Mouse (Mus musculus) embryonic facial prominence, embryonic 11.5 days (tissue): Measurements from ENCODE around the gene Ppm1n. TPM values are rescaled to one million over a fixed set of nuclear protein-coding genes. Genes with fewer than 3 reads are reported as not detected.

ENCODE experiments used
- ATAC-seq: fragments of 200-750 bp; cut with Nextera tagmentation; replicated peaks from 2 replicates; pipeline ENCODE4 v1.8.0; 2017; ENCODE audit warnings: low read depth; ENCODE audit not compliant: insufficient number of reproducible peaks, low FRiP score, low TSS enrichment
- DNase-seq: peaks from one replicate; pipeline ENCODE4 v3.0.0-alpha.2; 2015; ENCODE audit warnings: low spot score
- H3K27ac ChIP-seq: fragments of 300-500 bp; sonication (generic); replicated peaks from 2 replicates; pipeline ENCODE4 v1.5.1; 2014; ENCODE audit warnings: mild to moderate bottlenecking, low read depth, low read length, control low read depth
- H3K27me3 ChIP-seq: fragments of 300-500 bp; sonication (generic); 2 replicates; pipeline ENCODE4 v1.6.1; 2014; ENCODE audit warnings: mild to moderate bottlenecking, low read length, moderate library complexity, mixed read lengths; ENCODE audit not compliant: control insufficient read depth, insufficient read depth
- H3K36me3 ChIP-seq: fragments of 300-500 bp; sonication (generic); replicated peaks from 2 replicates; pipeline ENCODE4 v1.6.1; 2014; ENCODE audit warnings: low read depth, mild to moderate bottlenecking, low read length, moderate library complexity, mixed read lengths; ENCODE audit not compliant: control insufficient read depth, insufficient read depth
- H3K4me1 ChIP-seq: fragments of 300-500 bp; sonication (generic); 2 replicates; pipeline ENCODE4 v1.6.1; 2014; ENCODE audit warnings: low read length, mixed read lengths; ENCODE audit not compliant: control insufficient read depth, insufficient read depth
- H3K4me2 ChIP-seq: fragments of 300-500 bp; sonication (generic); 2 replicates; pipeline ENCODE4 v1.6.1; 2014; ENCODE audit warnings: low read depth, mild to moderate bottlenecking, control low read depth, low read length, moderate library complexity
- H3K4me3 ChIP-seq: fragments of 300-500 bp; sonication (generic); 2 replicates; pipeline ENCODE4 v1.5.1; 2014; ENCODE audit warnings: low read depth, low read length, control low read depth
- H3K9ac ChIP-seq: fragments of 300-500 bp; sonication (generic); replicated peaks from 2 replicates; pipeline ENCODE4 v1.6.1; 2014; ENCODE audit warnings: mild to moderate bottlenecking, control low read depth, low read length
- H3K9me3 ChIP-seq: fragments of 300-500 bp; sonication (generic); replicated peaks from 2 replicates; pipeline ENCODE4 v1.6.1; 2016; ENCODE audit warnings: mild to moderate bottlenecking, low read length, inconsistent platforms, mixed read lengths; ENCODE audit not compliant: control insufficient read depth
- WGBS: fragments of 180-500 bp; shearing (Covaris S2); extraction: QIAGEN DNeasy Blood & Tissue Kit; methylation state at CpG from one replicate; pipeline ENCODE4 v1.1.7; 2014; 5-methylcytosine and 5-hydroxymethylcytosine counted together
- polyA plus RNA-seq: library from polyadenylated mRNA; unstranded; fragments of >200 nt; fragmentation: Nextera tagmentation; extraction: Ambion mirVana; gene quantifications from 2 replicates; pipeline ENCODE4 v1.2.1, GENCODE M21; 2014

The Ppm1n gene
- polyA plus RNA-seq = not detected in 2 replicates

DNA sequence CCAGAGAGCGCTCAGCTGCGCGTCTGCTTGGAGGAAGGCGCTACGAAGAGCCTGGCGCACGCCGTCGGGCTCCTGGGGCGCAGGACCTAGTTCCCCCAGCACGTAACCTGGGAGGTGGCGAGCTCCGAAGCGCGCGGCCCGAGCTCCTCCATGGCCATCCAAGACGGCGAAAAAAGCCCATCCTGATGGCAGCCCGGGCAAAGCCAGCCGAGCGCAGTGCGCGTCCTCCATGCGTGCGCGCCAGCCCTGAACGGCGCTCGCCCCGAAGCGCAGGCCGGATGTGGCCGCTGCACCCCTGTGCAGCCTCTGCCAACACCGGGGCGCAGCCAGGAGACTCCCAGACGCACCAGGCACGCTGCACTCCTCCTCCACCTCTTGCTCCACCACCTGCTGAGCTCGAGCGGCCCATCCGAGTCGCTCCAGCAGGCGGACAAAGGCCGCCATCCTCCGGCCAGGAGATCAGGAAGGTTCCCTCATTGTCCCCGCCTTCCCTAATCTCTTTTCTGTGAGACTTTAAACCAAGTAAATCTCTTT is at the start of gene Ppm1n:
Gene Ppm1n (minus strand): TSS at position 484 of the 534 bp plus-strand sequence.
- Histone ChIP-seq H3K36me3 (no peaks in the 10 kb centered on the region), H3K27me3 (peaks cover 31% of the 10 kb centered on the region), H3K4me2 (peak within 1 kb of the TSS; percentile 33), H3K9me3 (no peaks in the 10 kb centered on the region), H3K4me1 (peaks cover 9% of the 10 kb centered on the region; the same call in 1 of the 2 replicates), H3K4me3 (peak within 1 kb of the TSS; percentile 17), H3K27ac (no peak within 1 kb of the TSS), H3K9ac (peak within 1 kb of the TSS; percentile 28; the same call in 1 of the 2 replicates)
- ATAC-seq = no peak
- DNase-seq = no peak
- WGBS = under 1% methylated on average over 42 of the region's 46 CpGs

DNA sequence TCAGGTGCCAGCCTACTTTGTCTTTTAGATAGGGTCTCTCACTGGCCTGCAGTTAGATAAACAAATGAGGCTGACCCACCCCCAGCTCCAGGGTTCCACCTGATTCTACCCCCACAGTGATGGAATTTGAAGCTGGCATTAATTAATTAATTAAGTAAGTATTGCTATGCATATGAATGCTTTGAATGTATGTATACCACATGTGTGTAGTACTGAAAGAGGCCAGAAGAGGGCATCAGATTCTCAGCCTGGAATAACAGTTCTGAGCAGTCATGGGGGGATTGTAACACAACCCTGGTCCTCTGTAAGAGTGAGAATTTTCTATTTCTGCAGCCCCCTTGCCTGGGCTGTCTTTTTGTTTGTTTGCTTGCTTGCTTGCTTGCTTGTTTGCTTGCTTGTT is 48.6 kb upstream of the Ppm1n start:
- H3K27ac ChIP-seq = no peak overlapping the region
- H3K27me3 ChIP-seq = no peaks in the 10 kb centered on the region
- no peak overlapping the region for H3K4me2 ChIP-seq
- no peaks in the 10 kb centered on the region for H3K4me1 ChIP-seq
- ATAC-seq (no peak), DNase-seq (peak; percentile 10)
- no peak overlapping the region for H3K4me3 ChIP-seq
- no peak overlapping the region for H3K9ac ChIP-seq
- H3K36me3 ChIP-seq = no peaks in the 10 kb centered on the region
- no peaks in the 10 kb centered on the region for H3K9me3 ChIP-seq

- ATAC-seq = no peak
- WGBS = 75% methylated on average over 5 of the region's 5 CpGs
- no peak overlapping the region for H3K27ac ChIP-seq
- no peaks in the 10 kb centered on the region for H3K9me3 ChIP-seq
- H3K36me3 ChIP-seq = no peaks in the 10 kb centered on the region
- no peaks in the 10 kb centered on the region for H3K27me3 ChIP-seq
- no peak overlapping the region for H3K4me3 ChIP-seq
- no peak overlapping the region for H3K9ac ChIP-seq
- H3K4me2 ChIP-seq = no peak overlapping the region
- no peak for DNase-seq
- H3K4me1 ChIP-seq = no peaks in the 10 kb centered on the region
Measured at GRCm38 (mm10) chr7:19327782-19328181, 47.9 kb upstream of the Ppm1n start.

DNA sequence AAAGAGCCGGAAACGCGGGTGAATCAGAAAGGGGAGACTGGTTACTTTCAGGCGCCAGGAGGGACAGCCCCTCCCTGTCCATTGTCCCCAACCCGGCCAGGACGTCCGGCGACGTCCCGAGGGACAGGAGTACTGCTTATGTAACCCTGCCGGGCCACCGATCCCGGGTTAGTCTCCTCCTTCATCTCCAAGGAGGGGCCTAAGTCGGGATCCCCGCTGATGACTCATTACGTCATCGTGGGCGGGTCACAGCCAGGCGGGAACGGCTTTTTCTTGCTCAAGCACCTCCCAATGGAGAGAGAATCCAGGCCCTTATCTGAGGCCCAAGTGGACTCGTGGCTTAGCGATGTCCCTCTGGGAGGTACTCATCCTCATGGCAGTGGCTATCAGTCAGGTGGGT is 47.3 kb upstream of the Ppm1n start:
- peak; percentile 89 for DNase-seq
- H3K4me1 ChIP-seq = no peaks in the 10 kb centered on the region
- H3K27me3 ChIP-seq = no peaks in the 10 kb centered on the region
- H3K27ac ChIP-seq = no peak overlapping the region; the same call in 1 of the 2 replicates
- H3K9me3 ChIP-seq = no peaks in the 10 kb centered on the region
- peak overlapping the region; percentile 14; the same call in 1 of the 2 replicates for H3K9ac ChIP-seq
- H3K4me3 ChIP-seq = peak overlapping the region; percentile 26
- H3K36me3 ChIP-seq = no peaks in the 10 kb centered on the region
- WGBS = 1% methylated on average over 22 of the region's 22 CpGs
- H3K4me2 ChIP-seq = peak overlapping the region; percentile 65
- ATAC-seq = no peak

DNA sequence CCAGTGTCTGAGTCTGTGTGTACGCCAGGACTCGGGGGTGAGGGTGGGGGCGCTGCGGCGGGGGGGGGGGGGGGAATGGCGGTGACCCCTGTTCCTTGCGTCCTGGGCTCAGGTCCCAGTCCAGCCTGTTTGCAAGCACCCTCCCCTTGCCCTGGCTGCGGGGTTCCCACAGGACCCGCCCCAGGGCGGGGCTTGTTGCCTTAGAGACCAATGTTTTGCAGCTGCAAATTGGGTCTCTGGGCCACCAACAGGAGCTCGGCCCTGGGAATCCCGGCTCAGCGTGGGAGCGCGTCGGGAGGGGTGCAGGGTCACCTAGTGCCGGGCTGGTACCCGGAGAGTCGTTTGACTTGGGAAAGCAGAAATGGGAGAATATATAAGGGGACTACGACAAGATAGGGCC is 46.5 kb upstream of the Ppm1n start:
- Histone ChIP-seq H3K4me3 (peak overlapping the region; percentile 26; the same call in 1 of the 2 replicates), H3K4me2 (peak overlapping the region; percentile 65), H3K9me3 (no peaks in the 10 kb centered on the region), H3K27ac (no peak overlapping the region; the same call in 1 of the 2 replicates), H3K9ac (peak overlapping the region; percentile 14; the same call in 1 of the 2 replicates), H3K27me3 (no peaks in the 10 kb centered on the region), H3K4me1 (no peaks in the 10 kb centered on the region), H3K36me3 (no peaks in the 10 kb centered on the region)
- peak; percentile 90 for DNase-seq
- peak; percentile 75 for ATAC-seq
- 0% methylated on average over 16 of the region's 20 CpGs for WGBS

DNA sequence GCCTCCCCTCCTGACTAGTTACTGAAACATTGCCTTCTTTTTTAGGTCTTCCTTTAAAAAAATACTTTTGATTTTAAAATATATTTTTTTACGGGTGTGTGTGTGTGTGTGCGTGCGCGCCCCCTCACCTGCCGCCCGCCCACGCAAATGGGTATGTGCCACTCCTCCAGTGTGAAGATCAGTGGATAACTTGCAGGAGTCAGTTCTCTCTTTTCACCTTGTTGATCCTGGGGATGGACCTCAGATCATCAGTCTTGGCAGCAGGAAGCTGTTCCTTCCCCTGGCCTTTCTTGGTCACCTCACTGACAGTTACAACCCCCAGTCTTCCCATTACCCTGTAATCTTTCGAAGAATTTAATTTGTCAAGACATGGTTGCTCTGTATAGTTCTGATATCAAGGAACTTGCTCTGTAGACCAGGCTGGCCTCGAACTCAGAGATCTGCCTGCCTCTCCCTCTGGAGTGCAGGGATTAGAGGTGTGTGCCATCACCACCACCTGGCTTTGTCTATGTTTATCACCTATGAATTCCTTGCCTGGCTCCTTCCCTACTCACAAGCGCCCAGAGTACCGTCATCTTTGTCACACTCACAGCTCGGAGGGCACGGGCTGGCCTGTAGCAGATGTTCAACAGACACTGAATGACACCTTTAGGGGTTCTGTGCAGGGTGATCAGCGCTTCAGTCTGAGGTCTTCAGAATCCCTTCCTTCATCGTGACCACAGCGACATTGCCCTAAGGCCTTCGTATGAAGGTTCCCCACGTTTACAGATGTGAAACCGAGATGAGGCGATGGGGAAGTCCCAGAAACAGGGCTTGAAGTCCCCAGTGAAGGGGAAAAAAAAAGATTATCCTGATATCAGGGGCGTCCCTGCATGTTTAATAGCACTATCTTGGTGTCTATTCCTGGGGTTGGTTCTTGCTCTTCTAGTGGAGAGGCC is 45.7 kb upstream of the Ppm1n start:
- H3K27me3 ChIP-seq = no peaks in the 10 kb centered on the region
- H3K36me3 ChIP-seq = no peaks in the 10 kb centered on the region
- no peaks in the 10 kb centered on the region for H3K4me1 ChIP-seq
- no peaks in the 10 kb centered on the region for H3K9me3 ChIP-seq
- no peak for DNase-seq
- no peak overlapping the region for H3K27ac ChIP-seq
- H3K9ac ChIP-seq = no peak overlapping the region
- H3K4me2 ChIP-seq = no peak overlapping the region
- no peak overlapping the region; the same call in 1 of the 2 replicates for H3K4me3 ChIP-seq
- ATAC-seq = no peak
- 71% methylated on average over 21 of the region's 21 CpGs for WGBS

DNA sequence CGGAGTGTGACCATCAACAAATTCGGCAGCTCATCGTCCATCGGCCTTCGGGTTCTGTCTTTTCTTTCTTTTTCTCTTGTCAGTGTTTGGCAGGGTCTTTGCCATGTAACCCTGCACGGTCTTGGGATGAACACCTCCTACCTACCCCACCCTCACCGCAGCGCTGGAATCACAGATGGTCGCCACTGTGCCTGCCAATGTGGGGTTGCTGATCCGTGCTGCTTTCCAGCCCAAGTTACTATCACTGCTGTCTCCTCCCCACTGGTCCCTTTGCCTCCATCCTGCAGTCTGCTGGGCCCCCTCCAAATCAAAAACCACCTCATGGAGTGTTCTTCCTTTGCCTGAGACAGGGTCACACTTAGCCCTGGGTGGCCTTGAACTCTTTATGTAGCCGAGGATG is 44.4 kb upstream of the Ppm1n start:
- no peak overlapping the region for H3K4me2 ChIP-seq
- H3K27ac ChIP-seq = no peak overlapping the region
- no peaks in the 10 kb centered on the region for H3K4me1 ChIP-seq
- no peaks in the 10 kb centered on the region for H3K9me3 ChIP-seq
- no peak overlapping the region for H3K4me3 ChIP-seq
- no peak for ATAC-seq
- no peak overlapping the region for H3K9ac ChIP-seq
- WGBS = 83% methylated on average over 11 of the region's 11 CpGs
- no peak for DNase-seq
- no peaks in the 10 kb centered on the region for H3K27me3 ChIP-seq
- H3K36me3 ChIP-seq = no peaks in the 10 kb centered on the region

- 51% methylated on average over 9 of the region's 9 CpGs for WGBS
Measured at GRCm38 (mm10) chr7:19322489-19322888, 42.6 kb upstream of the Ppm1n start.

More at GRCm38 (mm10) chr7:19322489-19322888, 42.6 kb upstream of the Ppm1n start:
- DNase-seq (peak; percentile 36), ATAC-seq (no peak)
- Histone ChIP-seq H3K9me3 (no peaks in the 10 kb centered on the region), H3K36me3 (no peaks in the 10 kb centered on the region), H3K4me2 (no peak overlapping the region), H3K4me1 (no peaks in the 10 kb centered on the region), H3K9ac (no peak overlapping the region), H3K4me3 (no peak overlapping the region), H3K27ac (no peak overlapping the region), H3K27me3 (no peaks in the 10 kb centered on the region)
